Mouse (Mus musculus) midbrain, embryonic 15.5 days (tissue): ENCODE measurements around the gene Limch1. TPM values are rescaled to one million over a fixed set of nuclear protein-coding genes. Genes with fewer than 3 reads are reported as not detected.

Source experiments
- ATAC-seq: fragments of 200-750 bp; cut with Nextera tagmentation; replicated peaks from 2 replicates; pipeline ENCODE4 v1.8.0; 2017; ENCODE audit warnings: moderate TSS enrichment
- H3K27ac ChIP-seq: fragments of 300-500 bp; sonication (generic); 2 replicates; pipeline ENCODE4 v1.5.1; 2015; ENCODE audit warnings: mild to moderate bottlenecking, inconsistent platforms
- H3K27me3 ChIP-seq: fragments of 300-500 bp; sonication (generic); replicated peaks from 2 replicates; pipeline ENCODE4 v1.6.1; 2015; ENCODE audit warnings: inconsistent platforms
- H3K36me3 ChIP-seq: fragments of 300-500 bp; sonication (generic); replicated peaks from 2 replicates; pipeline ENCODE4 v1.6.1; 2015; ENCODE audit warnings: inconsistent platforms
- H3K4me1 ChIP-seq: fragments of 300-500 bp; sonication (generic); 2 replicates; pipeline ENCODE4 v1.6.1; 2015; ENCODE audit warnings: inconsistent platforms
- H3K4me2 ChIP-seq: fragments of 300-500 bp; sonication (generic); 2 replicates; pipeline ENCODE4 v1.6.1; 2015; ENCODE audit warnings: inconsistent platforms, mild to moderate bottlenecking, moderate library complexity
- H3K4me3 ChIP-seq: fragments of 300-500 bp; sonication (generic); 2 replicates; pipeline ENCODE4 v1.5.1; 2015; ENCODE audit warnings: mild to moderate bottlenecking, inconsistent platforms
- H3K9ac ChIP-seq: fragments of 300-500 bp; sonication (generic); 2 replicates; pipeline ENCODE4 v1.6.1; 2015; ENCODE audit warnings: mild to moderate bottlenecking, inconsistent platforms
- H3K9me3 ChIP-seq: fragments of 300-500 bp; sonication (generic); 2 replicates; pipeline ENCODE4 v1.6.1; 2016; ENCODE audit warnings: inconsistent platforms
- WGBS: fragments of 180-500 bp; shearing (Covaris S2); methylation state at CpG from one replicate; pipeline ENCODE4 v1.1.7; 2015; ENCODE audit warnings: mixed read lengths; 5-methylcytosine and 5-hydroxymethylcytosine counted together
- polyA plus RNA-seq: library from polyadenylated mRNA; unstranded; fragments of >200 nt; fragmentation: Nextera tagmentation; extraction: Ambion mirVana; gene quantifications from 2 replicates; pipeline ENCODE4 v1.2.1, GENCODE M21; 2015

Gene Limch1
- polyA plus RNA-seq, 1 experiment from 2014 or later: 47.6 TPM

- Histone ChIP-seq H3K4me1 (peaks cover 27% of the 10 kb centered on the region), H3K9me3 (no peaks in the 10 kb centered on the region), H3K27ac (no peak overlapping the region), H3K9ac (no peak overlapping the region), H3K4me3 (no peak overlapping the region), H3K36me3 (no peaks in the 10 kb centered on the region), H3K4me2 (no peak overlapping the region), H3K27me3 (no peaks in the 10 kb centered on the region)
- 70% methylated on average over 6 of the region's 6 CpGs for WGBS
- no peak for ATAC-seq
Measured at GRCm38 (mm10) chr5:66797326-66797725, 51.7 kb downstream of the Limch1 start.

- Histone ChIP-seq H3K27me3 (no peaks in the 10 kb centered on the region), H3K9me3 (no peaks in the 10 kb centered on the region), H3K9ac (no peak overlapping the region), H3K4me2 (no peak overlapping the region), H3K27ac (peak overlapping the region; percentile 58), H3K4me1 (peaks cover 27% of the 10 kb centered on the region), H3K36me3 (no peaks in the 10 kb centered on the region), H3K4me3 (no peak overlapping the region)
- WGBS: 18% methylated on average over 3 of the region's 3 CpGs
- ATAC-seq: 0 out of 2 replicates have a peak, but pooled peaks have one; percentile 21
Measured at GRCm38 (mm10) chr5:66798135-66798534, 52.5 kb downstream of the Limch1 start.

DNA sequence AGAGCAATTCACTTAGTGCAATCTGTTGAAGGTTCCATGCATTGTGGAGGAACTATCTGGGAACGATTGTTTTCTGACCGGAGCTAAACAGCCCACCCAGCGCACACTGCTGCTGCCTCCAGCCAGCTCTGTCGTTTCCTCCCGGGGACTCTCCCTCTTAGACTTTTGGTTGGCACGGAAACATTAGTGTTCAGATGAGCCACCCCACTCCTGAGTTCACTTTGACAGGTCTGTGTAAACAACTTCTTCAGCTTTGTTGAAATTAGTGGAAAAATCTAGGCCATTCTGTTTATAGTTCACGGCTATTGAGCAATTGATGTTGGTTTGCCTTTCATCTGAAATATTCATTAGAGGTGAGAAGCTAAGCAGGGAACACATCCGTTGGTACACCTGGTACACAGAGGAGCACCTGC is 53.0 kb downstream of the Limch1 start:
- no peak overlapping the region for H3K4me2 ChIP-seq
- peak overlapping the region; percentile 58 for H3K27ac ChIP-seq
- H3K9ac ChIP-seq: no peak overlapping the region
- H3K9me3 ChIP-seq: no peaks in the 10 kb centered on the region
- H3K4me1 ChIP-seq: peaks cover 27% of the 10 kb centered on the region
- H3K27me3 ChIP-seq: no peaks in the 10 kb centered on the region
- peak; percentile 60 for ATAC-seq
- H3K36me3 ChIP-seq: no peaks in the 10 kb centered on the region
- no peak overlapping the region for H3K4me3 ChIP-seq
- WGBS: 17% methylated on average over 8 of the region's 8 CpGs

GRCm38 (mm10) chr5:66800243-66800642 is 54.6 kb downstream of the Limch1 start:
- Histone ChIP-seq H3K27me3 (no peaks in the 10 kb centered on the region), H3K36me3 (no peaks in the 10 kb centered on the region), H3K27ac (no peak overlapping the region), H3K9ac (no peak overlapping the region), H3K4me2 (no peak overlapping the region), H3K9me3 (no peaks in the 10 kb centered on the region), H3K4me1 (peaks cover 27% of the 10 kb centered on the region), H3K4me3 (no peak overlapping the region)
- 24% methylated on average over 9 of the region's 9 CpGs for WGBS
- ATAC-seq: no peak

DNA sequence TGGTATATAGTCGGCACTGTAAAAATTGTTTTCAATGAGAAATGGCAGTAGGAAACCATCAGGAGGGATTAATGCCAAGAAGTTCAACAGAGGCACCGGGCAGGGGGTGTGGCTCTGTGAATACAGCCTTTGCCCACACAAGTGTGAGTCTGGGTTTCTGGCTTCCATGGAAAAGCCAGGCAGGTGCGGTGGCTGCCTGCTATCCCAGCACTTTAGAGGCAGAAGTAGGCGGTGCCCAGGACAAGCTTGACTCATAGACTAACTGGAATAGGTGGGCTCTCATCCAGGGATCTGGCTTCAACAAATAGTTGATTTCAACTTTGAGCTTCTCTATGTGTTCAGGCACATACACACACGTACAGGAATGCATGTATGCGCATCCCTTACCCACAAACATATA is 55.4 kb downstream of the Limch1 start:
- no peak for ATAC-seq
- WGBS: 78% methylated on average over 6 of the region's 6 CpGs
- peaks cover 27% of the 10 kb centered on the region for H3K4me1 ChIP-seq
- no peak overlapping the region for H3K27ac ChIP-seq
- H3K27me3 ChIP-seq: no peaks in the 10 kb centered on the region
- H3K9me3 ChIP-seq: no peaks in the 10 kb centered on the region
- no peak overlapping the region for H3K9ac ChIP-seq
- H3K36me3 ChIP-seq: no peaks in the 10 kb centered on the region
- H3K4me3 ChIP-seq: no peak overlapping the region
- no peak overlapping the region for H3K4me2 ChIP-seq

DNA sequence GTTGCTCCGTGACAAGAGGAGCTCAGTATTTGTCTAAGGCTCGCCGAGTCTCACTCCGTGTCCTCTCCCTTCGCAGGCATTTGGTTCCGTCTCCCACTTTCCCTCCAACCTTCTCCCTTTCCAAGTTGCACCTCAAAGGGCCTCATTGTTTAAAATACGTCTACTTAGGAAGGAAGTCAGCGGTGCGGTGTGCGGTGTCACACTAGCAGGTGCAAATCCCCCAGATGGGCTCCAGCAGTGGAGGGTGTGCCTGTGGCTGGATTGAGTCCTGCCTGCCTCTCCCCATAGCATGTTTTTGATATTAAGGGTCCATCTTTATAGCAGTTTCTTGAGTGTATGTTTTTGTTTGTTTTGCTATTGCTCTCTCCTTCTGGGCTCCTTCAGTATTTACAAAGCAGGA is 56.6 kb downstream of the Limch1 start:
- H3K4me1 ChIP-seq: peaks cover 33% of the 10 kb centered on the region
- no peak overlapping the region for H3K9ac ChIP-seq
- H3K36me3 ChIP-seq: no peaks in the 10 kb centered on the region
- H3K27ac ChIP-seq: no peak overlapping the region
- no peak overlapping the region for H3K4me3 ChIP-seq
- H3K4me2 ChIP-seq: no peak overlapping the region
- ATAC-seq: no peak
- WGBS: 70% methylated on average over 10 of the region's 10 CpGs
- H3K27me3 ChIP-seq: no peaks in the 10 kb centered on the region
- no peaks in the 10 kb centered on the region for H3K9me3 ChIP-seq

DNA sequence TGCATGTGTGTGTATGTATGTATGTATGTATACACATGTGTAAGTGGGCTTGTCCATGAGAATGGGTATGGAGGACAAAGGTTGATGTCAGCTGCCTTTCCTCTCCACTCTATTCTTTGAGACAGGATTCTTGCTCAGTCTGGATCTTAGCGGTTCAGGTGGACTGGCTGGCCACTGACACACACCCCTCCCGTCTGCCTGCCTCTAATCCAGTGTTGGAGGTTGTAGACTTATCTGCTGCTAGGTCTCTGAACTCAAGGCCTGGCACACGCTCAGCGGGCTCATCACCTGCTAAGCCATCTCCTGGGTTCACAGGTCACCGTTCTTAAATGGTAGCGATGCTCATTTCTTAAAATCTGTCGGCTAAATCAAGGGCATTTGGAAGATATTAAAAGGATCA is 60.7 kb downstream of the Limch1 start:
- ATAC-seq: no peak
- H3K27me3 ChIP-seq: no peaks in the 10 kb centered on the region
- no peak overlapping the region for H3K4me2 ChIP-seq
- no peak overlapping the region for H3K4me3 ChIP-seq
- no peak overlapping the region for H3K9ac ChIP-seq
- H3K27ac ChIP-seq: no peak overlapping the region
- H3K9me3 ChIP-seq: no peaks in the 10 kb centered on the region
- 48% methylated on average over 7 of the region's 7 CpGs for WGBS
- peaks cover 6% of the 10 kb centered on the region; the same call in 1 of the 2 replicates for H3K4me1 ChIP-seq
- no peaks in the 10 kb centered on the region for H3K36me3 ChIP-seq

GRCm38 (mm10) chr5:66807737-66808136 is 62.1 kb downstream of the Limch1 start:
- WGBS: 81% methylated on average over 6 of the region's 6 CpGs
- ATAC-seq: no peak
- no peak overlapping the region for H3K4me2 ChIP-seq

DNA sequence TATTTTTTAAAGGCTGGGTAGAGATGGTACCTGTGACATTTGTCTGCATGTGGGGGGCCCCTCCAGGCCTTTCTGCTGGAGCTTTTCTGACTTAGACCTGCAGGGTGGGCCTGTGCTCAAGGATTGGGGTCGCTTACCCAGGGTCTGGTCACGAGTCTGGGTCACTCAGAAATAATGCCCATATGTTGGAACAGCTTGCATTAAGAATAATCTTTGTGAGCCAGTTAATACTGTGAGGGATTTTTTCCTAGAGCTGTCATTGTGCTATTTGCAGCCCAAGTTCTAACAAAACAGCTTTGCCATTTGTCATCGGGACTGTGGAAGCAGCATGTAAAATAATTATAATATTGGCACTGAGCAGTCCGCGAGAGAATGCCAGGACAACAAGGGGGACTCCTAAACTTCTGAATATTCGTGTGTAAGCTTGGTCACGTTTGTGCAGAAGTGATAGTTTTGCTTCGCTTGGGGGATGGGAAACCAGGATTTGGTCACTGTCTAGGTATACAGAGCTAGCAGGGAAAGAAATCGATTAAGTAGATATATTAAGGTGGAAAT is 63.5 kb downstream of the Limch1 start:
- no peak overlapping the region for H3K27ac ChIP-seq
- 60% methylated on average over 9 of the region's 9 CpGs for WGBS
- no peak for ATAC-seq
- no peaks in the 10 kb centered on the region for H3K9me3 ChIP-seq
- no peaks in the 10 kb centered on the region for H3K27me3 ChIP-seq
- H3K4me1 ChIP-seq: peaks cover 6% of the 10 kb centered on the region; the same call in 1 of the 2 replicates
- no peak overlapping the region for H3K9ac ChIP-seq
- H3K4me3 ChIP-seq: no peak overlapping the region
- H3K4me2 ChIP-seq: no peak overlapping the region
- no peaks in the 10 kb centered on the region for H3K36me3 ChIP-seq

More at GRCm38 (mm10) chr5:66807737-66808136, 62.1 kb downstream of the Limch1 start:
- Histone ChIP-seq H3K4me1 (peaks cover 6% of the 10 kb centered on the region; the same call in 1 of the 2 replicates), H3K27ac (no peak overlapping the region), H3K9me3 (no peaks in the 10 kb centered on the region), H3K4me3 (no peak overlapping the region), H3K36me3 (no peaks in the 10 kb centered on the region), H3K9ac (no peak overlapping the region), H3K27me3 (no peaks in the 10 kb centered on the region)

GRCm38 (mm10) chr5:66810396-66810795 is 64.8 kb downstream of the Limch1 start:
- 41% methylated on average over 2 of the region's 2 CpGs for WGBS
- Histone ChIP-seq H3K4me1 (peaks cover 6% of the 10 kb centered on the region; the same call in 1 of the 2 replicates), H3K36me3 (no peaks in the 10 kb centered on the region), H3K9ac (no peak overlapping the region), H3K9me3 (no peaks in the 10 kb centered on the region), H3K4me3 (no peak overlapping the region), H3K27ac (no peak overlapping the region), H3K27me3 (no peaks in the 10 kb centered on the region), H3K4me2 (no peak overlapping the region)
- ATAC-seq: no peak

GRCm38 (mm10) chr5:66814674-66815073 is 69.0 kb downstream of the Limch1 start:
- H3K27ac ChIP-seq: no peak overlapping the region
- H3K9me3 ChIP-seq: no peaks in the 10 kb centered on the region
- WGBS: 72% methylated on average over 3 of the region's 3 CpGs
- no peak for ATAC-seq
- H3K4me2 ChIP-seq: no peak overlapping the region
- no peak overlapping the region for H3K4me3 ChIP-seq
- H3K4me1 ChIP-seq: peaks cover 4% of the 10 kb centered on the region; the same call in 1 of the 2 replicates
- no peak overlapping the region for H3K9ac ChIP-seq
- no peaks in the 10 kb centered on the region for H3K27me3 ChIP-seq
- no peaks in the 10 kb centered on the region for H3K36me3 ChIP-seq

DNA sequence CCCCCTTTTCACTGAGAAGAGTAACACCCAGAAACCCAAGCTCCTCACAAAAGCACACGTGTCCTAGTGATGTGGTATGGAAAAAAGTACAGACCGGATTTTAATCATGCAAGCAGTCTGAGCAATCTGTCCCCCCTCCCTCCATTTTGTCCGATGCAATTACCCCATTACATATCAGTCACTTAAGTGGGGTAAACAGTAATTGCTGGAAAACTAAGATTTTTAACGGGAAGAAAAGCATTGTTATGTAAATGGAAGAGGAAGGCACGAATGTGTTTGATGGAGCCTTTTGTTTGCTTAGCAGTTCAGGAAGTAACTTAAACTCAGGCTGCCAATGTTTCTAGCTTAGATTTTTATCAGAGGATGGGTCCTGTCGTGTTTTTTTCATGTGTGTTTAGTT is 70.2 kb downstream of the Limch1 start:
- Histone ChIP-seq H3K36me3 (no peaks in the 10 kb centered on the region), H3K27me3 (no peaks in the 10 kb centered on the region), H3K4me2 (no peak overlapping the region), H3K9me3 (no peaks in the 10 kb centered on the region), H3K9ac (no peak overlapping the region), H3K4me3 (no peak overlapping the region), H3K27ac (no peak overlapping the region), H3K4me1 (peaks cover 4% of the 10 kb centered on the region; the same call in 1 of the 2 replicates)
- 8% methylated on average over 6 of the region's 6 CpGs for WGBS
- no peak for ATAC-seq

GRCm38 (mm10) chr5:66816751-66817150 is 71.1 kb downstream of the Limch1 start:
- no peaks in the 10 kb centered on the region for H3K36me3 ChIP-seq
- H3K4me2 ChIP-seq: no peak overlapping the region

More at GRCm38 (mm10) chr5:66816751-66817150, 71.1 kb downstream of the Limch1 start:
- no peak for ATAC-seq
- Histone ChIP-seq H3K4me3 (no peak overlapping the region), H3K27me3 (no peaks in the 10 kb centered on the region), H3K9me3 (no peaks in the 10 kb centered on the region), H3K9ac (no peak overlapping the region), H3K4me1 (peaks cover 4% of the 10 kb centered on the region; the same call in 1 of the 2 replicates), H3K27ac (no peak overlapping the region)
- 72% methylated on average over 18 of the region's 18 CpGs for WGBS
